Mouse (Mus musculus): ENCODE measurements around the gene 1700008P02Rik. TPM values are rescaled to one million over a fixed set of nuclear protein-coding genes. Genes with fewer than 3 reads are reported as not detected.
"Not testable (repeated sequence)": the region's sequence is repeated elsewhere in the genome, so short reads cannot be mapped to it uniquely, and the experiment has no call there.

1700008P02Rik gene
- polyA plus RNA-seq (2014; fragmentation: Nextera tagmentation; extraction: Ambion mirVana), result not detected in 2 replicates

- no peak within 1 kb of the TSS for H3K4me3 ChIP-seq (ENCODE audit: low read depth, low read length)
- ATAC-seq (ENCODE audit: low read depth), result no peak
- no peaks in the 10 kb centered on the region for H3K36me3 ChIP-seq (ENCODE audit: control insufficient read depth, insufficient read depth, low read length)
- H3K9me3 ChIP-seq (ENCODE audit: control insufficient read depth, low read length), result no peaks in the 10 kb centered on the region
- H3K27ac ChIP-seq (replicated peaks; ENCODE audit: low read depth, low read length), result no peak within 1 kb of the TSS
- H3K9ac ChIP-seq (ENCODE audit: low read depth, low read length), result no peak within 1 kb of the TSS
- no peaks in the 10 kb centered on the region for H3K4me1 ChIP-seq (ENCODE audit: control insufficient read depth, insufficient read depth, low read length)
- 97% methylated on average over 7 of the region's 7 CpGs for WGBS
- H3K27me3 ChIP-seq (replicated peaks; ENCODE audit: control insufficient read depth, insufficient read depth, low read length), result no peaks in the 10 kb centered on the region
- no peak within 1 kb of the TSS for H3K4me2 ChIP-seq (ENCODE audit: low read depth, low read length)
- DNase-seq (ENCODE audit: low spot score), result no peak
Measured at GRCm38 (mm10) chr3:6620343-6620742, at the start of gene 1700008P02Rik. Gene 1700008P02Rik (minus strand): TSS chr3:6620443.

GRCm38 (mm10) chr3:6649411-6649810 lies 29.2 kb upstream of the 1700008P02Rik start:
- H3K27me3 ChIP-seq (replicated peaks; ENCODE audit: control insufficient read depth, insufficient read depth, low read length), result no peaks in the 10 kb centered on the region
- ATAC-seq (ENCODE audit: low read depth) (no peak), DNase-seq (ENCODE audit: low spot score) (no peak)
- H3K9ac ChIP-seq (ENCODE audit: low read depth, low read length), result no peak overlapping the region
- no peak overlapping the region for H3K27ac ChIP-seq (replicated peaks; ENCODE audit: low read depth, low read length)
- no peaks in the 10 kb centered on the region for H3K36me3 ChIP-seq (ENCODE audit: control insufficient read depth, insufficient read depth, low read length)
- no peaks in the 10 kb centered on the region for H3K9me3 ChIP-seq (ENCODE audit: control insufficient read depth, low read length)
- H3K4me1 ChIP-seq (ENCODE audit: control insufficient read depth, insufficient read depth, low read length), result no peaks in the 10 kb centered on the region
- no peak overlapping the region for H3K4me3 ChIP-seq (ENCODE audit: low read depth, low read length)
- 95% methylated on average over 2 of the region's 2 CpGs for WGBS
- no peak overlapping the region for H3K4me2 ChIP-seq (ENCODE audit: low read depth, low read length)

GRCm38 (mm10) chr3:6638151-6638550 lies 17.9 kb upstream of the 1700008P02Rik start:
- H3K27me3 ChIP-seq (replicated peaks; ENCODE audit: control insufficient read depth, insufficient read depth, low read length); H3K9me3 ChIP-seq (ENCODE audit: control insufficient read depth, low read length); H3K4me1 ChIP-seq (ENCODE audit: control insufficient read depth, insufficient read depth, low read length); H3K4me3 ChIP-seq (ENCODE audit: low read depth, low read length); DNase-seq (ENCODE audit: low spot score); ATAC-seq (ENCODE audit: low read depth); H3K27ac ChIP-seq (replicated peaks; ENCODE audit: low read depth, low read length); H3K4me2 ChIP-seq (ENCODE audit: low read depth, low read length); H3K9ac ChIP-seq (ENCODE audit: low read depth, low read length); H3K36me3 ChIP-seq (ENCODE audit: control insufficient read depth, insufficient read depth, low read length): not testable (repeated sequence)

- Histone ChIP-seq H3K9ac (ENCODE audit: low read depth, low read length) (no peak overlapping the region), H3K9me3 (ENCODE audit: control insufficient read depth, low read length) (no peaks in the 10 kb centered on the region), H3K4me1 (ENCODE audit: control insufficient read depth, insufficient read depth, low read length) (no peaks in the 10 kb centered on the region), H3K4me2 (ENCODE audit: low read depth, low read length) (no peak overlapping the region), H3K4me3 (ENCODE audit: low read depth, low read length) (no peak overlapping the region), H3K36me3 (ENCODE audit: control insufficient read depth, insufficient read depth, low read length) (no peaks in the 10 kb centered on the region), H3K27ac (replicated peaks; ENCODE audit: low read depth, low read length) (no peak overlapping the region), H3K27me3 (replicated peaks; ENCODE audit: control insufficient read depth, insufficient read depth, low read length) (no peaks in the 10 kb centered on the region)
- DNase-seq (ENCODE audit: low spot score) (no peak), ATAC-seq (ENCODE audit: low read depth) (no peak)
Measured at GRCm38 (mm10) chr3:6634256-6634655, 14.0 kb upstream of the 1700008P02Rik start.

- no peaks in the 10 kb centered on the region for H3K9me3 ChIP-seq (ENCODE audit: control insufficient read depth, low read length)
- no peak for ATAC-seq (ENCODE audit: low read depth)
- no peak overlapping the region for H3K4me3 ChIP-seq (ENCODE audit: low read depth, low read length)
- no peaks in the 10 kb centered on the region for H3K4me1 ChIP-seq (ENCODE audit: control insufficient read depth, insufficient read depth, low read length)
- H3K4me2 ChIP-seq (ENCODE audit: low read depth, low read length), result no peak overlapping the region
- H3K27ac ChIP-seq (replicated peaks; ENCODE audit: low read depth, low read length), result no peak overlapping the region
- no peaks in the 10 kb centered on the region for H3K27me3 ChIP-seq (replicated peaks; ENCODE audit: control insufficient read depth, insufficient read depth, low read length)
- H3K9ac ChIP-seq (ENCODE audit: low read depth, low read length), result no peak overlapping the region
- no peaks in the 10 kb centered on the region for H3K36me3 ChIP-seq (ENCODE audit: control insufficient read depth, insufficient read depth, low read length)
- no peak for DNase-seq (ENCODE audit: low spot score)
Measured at GRCm38 (mm10) chr3:6617881-6618280, 2.4 kb downstream of the 1700008P02Rik start.

Data from embryonic facial prominence, embryonic 14.5 days (tissue).